Mouse (Mus musculus): ENCODE measurements around the gene Spo11. TPM values are rescaled to one million over a fixed set of nuclear protein-coding genes. Genes with fewer than 3 reads are reported as not detected.
A peak's percentile ranks its signal among the peaks of the same experiment; 100 is the strongest.

Spo11 gene
- total and polyA plus RNA-seq, 3 experiments = 0.16 to 0.34 TPM; not detected in 1

- Histone ChIP-seq H3K4me1 (ENCODE audit: control insufficient read depth in 1 of 2, insufficient read depth in 2 of 2) (peaks cover 46 to 77% of the 10 kb centered on the region in 2 experiments), H3K4me2 (ENCODE audit: insufficient read depth, low read depth, poor library complexity, severe bottlenecking) (no peak overlapping the region), H3K4me3 (replicated peaks in 1 of 3; ENCODE audit: low read depth in 2 of 3, low read length in 2 of 3, poor library complexity in 1 of 3) (no peak overlapping the region), H3K9me3 (replicated peaks; ENCODE audit: low read length) (no peaks in the 10 kb centered on the region), H3K79me2 (replicated peaks; ENCODE audit: control insufficient read depth, extremely low read depth, insufficient read depth, poor library complexity, severe bottlenecking) (peaks cover 13% of the 10 kb centered on the region), H3K9ac (ENCODE audit: insufficient read depth, low read depth) (no peak overlapping the region), H3K36me3 (replicated peaks in 1 of 2; ENCODE audit: control insufficient read depth in 1 of 2, insufficient read depth in 1 of 2, low read length in 1 of 2) (peaks cover 71 to 99% of the 10 kb centered on the region in 2 experiments), H3K27ac (ENCODE audit: insufficient read depth, low read depth) (no peak overlapping the region), H3K27me3 (replicated peaks) (no peaks in the 10 kb centered on the region)
- no peak for DNase-seq (ENCODE audit: extremely low read depth)
- dilution Hi-C loops (cut with MboI; ENCODE audit: extremely low pct_ligation_motif_present, extremely low pct_unique_long_range_greater_than_20kb, low sequenced_read_pairs) = no loop called here
- peak in 1 of 2 experiments; percentile 38; a peak in 2 of 4 replicates for TF ChIP-seq CTCF (conservative IDR thresholded peaks at IDR 0.05 in 1 of 2, IDR thresholded peaks at IDR 0.05 in 1 of 2; ENCODE audit: low read depth in 2 of 2, low read length in 2 of 2)
- TF ChIP-seq TCF12 (IDR thresholded peaks at IDR 0.05; ENCODE audit: low read depth, low read length) = no peak
- peak; percentile 22 for TF ChIP-seq RAD21 (IDR thresholded peaks at IDR 0.05; ENCODE audit: low read depth, low read length)
- TF ChIP-seq SMC3 (IDR thresholded peaks at IDR 0.05; ENCODE audit: low read depth, low read length) = peak; percentile 29
- TF ChIP-seq ZKSCAN1 (IDR thresholded peaks at IDR 0.05; ENCODE audit: borderline replicate concordance, low read depth, low read length) = no peak
- in situ Hi-C loops (cut with MboI; ENCODE audit: low pct_ligation_motif_present, low pct_unique_long_range_greater_than_20kb, low sequenced_read_pairs) = no loop called here
Measured at GRCm38 (mm10) chr2:173028508-173029031, 51.1 kb downstream of the Spo11 start.

- in situ Hi-C loops (cut with MboI; ENCODE audit: low pct_ligation_motif_present, low pct_unique_long_range_greater_than_20kb, low sequenced_read_pairs) = no loop called here
- H3K27ac ChIP-seq (ENCODE audit: insufficient read depth, low read depth) = no peak overlapping the region
- no peak overlapping the region for H3K4me3 ChIP-seq (replicated peaks in 1 of 3; ENCODE audit: low read depth in 2 of 3, low read length in 2 of 3, poor library complexity in 1 of 3)
- H3K4me2 ChIP-seq (ENCODE audit: insufficient read depth, low read depth, poor library complexity, severe bottlenecking) = no peak overlapping the region
- no peak for DNase-seq (ENCODE audit: extremely low read depth)
- no peak overlapping the region for H3K9ac ChIP-seq (ENCODE audit: insufficient read depth, low read depth)
- dilution Hi-C loops (cut with MboI; ENCODE audit: extremely low pct_ligation_motif_present, extremely low pct_unique_long_range_greater_than_20kb, low sequenced_read_pairs) = no loop called here
- H3K27me3 ChIP-seq (replicated peaks) = no peaks in the 10 kb centered on the region
- H3K79me2 ChIP-seq (replicated peaks; ENCODE audit: control insufficient read depth, extremely low read depth, insufficient read depth, poor library complexity, severe bottlenecking) = peaks cover 5% of the 10 kb centered on the region
- peaks cover 31 to 61% of the 10 kb centered on the region in 2 experiments for H3K4me1 ChIP-seq (ENCODE audit: control insufficient read depth in 1 of 2, insufficient read depth in 2 of 2)
- no peaks in the 10 kb centered on the region for H3K9me3 ChIP-seq (replicated peaks; ENCODE audit: low read length)
- TF ChIP-seq MAZ (IDR thresholded peaks at IDR 0.05; ENCODE audit: low read depth, low read length) (no peak), KAT2A (IDR thresholded peaks at IDR 0.05; ENCODE audit: insufficient replicate concordance, low read length) (no peak), E2F4 (IDR thresholded peaks at IDR 0.05; ENCODE audit: insufficient replicate concordance, low read depth, low read length) (no peak), ETS1 (conservative IDR thresholded peaks at IDR 0.05; ENCODE audit: low read depth, low read length) (no peak), ZC3H11A (IDR thresholded peaks at IDR 0.05; ENCODE audit: low read depth, low read length) (no peak), ZKSCAN1 (IDR thresholded peaks at IDR 0.05; ENCODE audit: borderline replicate concordance, low read depth, low read length) (no peak), EP300 (IDR thresholded peaks at IDR 0.05; ENCODE audit: low read length) (no peak), ZNF384 (IDR thresholded peaks at IDR 0.05; ENCODE audit: low read depth, low read length) (no peak), CHD2 (IDR thresholded peaks at IDR 0.05; ENCODE audit: low read length) (no peak), CHD1 (IDR thresholded peaks at IDR 0.05; ENCODE audit: low read depth, low read length) (no peak), PAX5 (IDR thresholded peaks at IDR 0.05; ENCODE audit: low read length) (no peak), ELF1 (IDR thresholded peaks at IDR 0.05; ENCODE audit: low read depth, low read length) (no peak), NRF1 (IDR thresholded peaks at IDR 0.05; ENCODE audit: low read depth, low read length) (no peak), TCF12 (IDR thresholded peaks at IDR 0.05; ENCODE audit: low read depth, low read length) (no peak), UBTF (IDR thresholded peaks at IDR 0.05; ENCODE audit: low read depth, low read length) (no peak), JUN (IDR thresholded peaks at IDR 0.05; ENCODE audit: insufficient read depth, low read depth, low read length) (no peak), MXI1 (IDR thresholded peaks at IDR 0.05; ENCODE audit: low read depth, low read length) (no peak), MAX (IDR thresholded peaks at IDR 0.05; ENCODE audit: low read length) (no peak), MEF2A (IDR thresholded peaks at IDR 0.05; ENCODE audit: borderline replicate concordance, low read depth, low read length) (no peak), POLR2A (IDR thresholded peaks at IDR 0.05; ENCODE audit: low read depth, low read length) (no peak)
- H3K36me3 ChIP-seq (replicated peaks in 1 of 2; ENCODE audit: control insufficient read depth in 1 of 2, insufficient read depth in 1 of 2, low read length in 1 of 2) = peaks cover 82 to 99% of the 10 kb centered on the region in 2 experiments
Measured at GRCm38 (mm10) chr2:173030591-173031338, 53.3 kb downstream of the Spo11 start.

All from CH12.LX (cell line).